Mouse (Mus musculus) myocyte (in vitro differentiated cells): Measurements from ENCODE around the gene Qk.

Experiments used
- CEBPB ChIP-seq: IDR thresholded peaks from 2 replicates; pipeline ENCODE4 v1.6.1; 2011; ENCODE audit warnings: mild to moderate bottlenecking, moderate library complexity; ENCODE audit not compliant: poor library complexity, insufficient read depth, severe bottlenecking
- E2F4 ChIP-seq: IDR thresholded peaks from one replicate; pipeline ENCODE4 v1.6.1; 2011; ENCODE audit warnings: mild to moderate bottlenecking, control low read depth, moderate library complexity; ENCODE audit not compliant: insufficient read depth
- MAX ChIP-seq: IDR thresholded peaks from one replicate; pipeline ENCODE4 v1.6.1; 2011; ENCODE audit warnings: low read depth, mild to moderate bottlenecking, control low read depth
- POLR2A ChIP-seq: IDR thresholded peaks from one replicate; pipeline ENCODE4 v1.6.1; 2011; ENCODE audit warnings: low read depth, mild to moderate bottlenecking, control low read depth, moderate library complexity; ENCODE audit not compliant: insufficient read length
- POLR2AphosphoS2 ChIP-seq: IDR thresholded peaks from one replicate; pipeline ENCODE4 v1.6.1; 2011; ENCODE audit warnings: low read depth, control low read depth; ENCODE audit not compliant: insufficient read length
- SRF ChIP-seq: IDR thresholded peaks from one replicate; pipeline ENCODE4 v1.6.1; 2011; ENCODE audit warnings: low read depth; ENCODE audit not compliant: control insufficient read depth, insufficient read length
- TCF12 ChIP-seq: IDR thresholded peaks from one replicate; pipeline ENCODE4 v1.6.1; 2011; ENCODE audit warnings: mild to moderate bottlenecking, control low read depth; ENCODE audit not compliant: poor library complexity, insufficient read depth, severe bottlenecking
- TCF3 ChIP-seq: IDR thresholded peaks from one replicate; pipeline ENCODE4 v1.6.1; 2011; ENCODE audit warnings: low read depth, control low read depth; ENCODE audit not compliant: insufficient read length
- USF1 ChIP-seq: IDR thresholded peaks from one replicate; pipeline ENCODE4 v1.6.1; 2011; ENCODE audit warnings: low read depth, mild to moderate bottlenecking, control low read depth, moderate library complexity

GRCm38 (mm10) chr17:10321754-10322153 lies 2.1 kb upstream of the Qk start:
- TF ChIP-seq TCF12: no peak
- no peak for TF ChIP-seq POLR2AphosphoS2
- no peak for TF ChIP-seq POLR2A
- TF ChIP-seq CEBPB: no peak
- no peak for TF ChIP-seq USF1
- no peak for TF ChIP-seq MAX
- no peak for TF ChIP-seq E2F4
- no peak for TF ChIP-seq SRF
- no peak for TF ChIP-seq TCF3
